Mouse (Mus musculus): ENCODE measurements around the gene Rwdd1. TPM values are rescaled to one million over a fixed set of nuclear protein-coding genes. Genes with fewer than 3 reads are reported as not detected.
A peak's percentile ranks its signal among the peaks of the same experiment; 100 is the strongest.
"Not testable (repeated sequence)": the region's sequence is repeated elsewhere in the genome, so short reads cannot be mapped to it uniquely, and the experiment has no call there.

Rwdd1 gene
- polyA plus RNA-seq, 1 experiment from 2014 or later = 164 TPM

DNA sequence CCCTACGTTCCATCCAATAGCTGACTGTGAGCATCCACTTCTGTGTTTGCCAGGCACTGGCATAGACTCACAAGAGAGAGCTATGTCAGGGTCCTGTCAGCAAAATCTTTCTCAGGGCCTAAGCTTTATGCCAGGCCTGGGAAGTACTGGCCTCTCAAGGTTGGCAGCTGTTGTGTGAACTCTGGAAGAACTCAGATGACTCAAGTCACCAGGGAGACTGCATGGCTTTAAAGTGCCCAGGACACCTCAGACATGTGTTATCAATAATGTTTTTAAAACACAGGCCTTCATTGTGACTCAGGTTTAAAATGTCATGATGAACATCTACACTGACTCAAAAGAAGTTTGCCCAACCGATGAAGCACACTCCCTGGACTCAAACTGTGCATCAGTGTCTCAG, 6.2 kb downstream of the Rwdd1 start:
- Histone ChIP-seq H3K36me3 (ENCODE audit: control insufficient read depth, insufficient read depth, low read length) (no peaks in the 10 kb centered on the region; the same call in 1 of the 2 replicates), H3K4me2 (no peak overlapping the region), H3K9ac (ENCODE audit: low read length) (no peak overlapping the region), H3K4me3 (ENCODE audit: low read depth, low read length) (no peak overlapping the region), H3K27me3 (ENCODE audit: control insufficient read depth, insufficient read depth, low read length) (no peaks in the 10 kb centered on the region), H3K4me1 (ENCODE audit: control insufficient read depth, insufficient read depth, low read length) (peaks cover 5% of the 10 kb centered on the region), H3K27ac (ENCODE audit: low read depth, low read length) (no peak overlapping the region), H3K9me3 (ENCODE audit: control insufficient read depth, low read length) (no peaks in the 10 kb centered on the region)
- 72% methylated on average over 2 of the region's 2 CpGs for WGBS
- ATAC-seq (ENCODE audit: low FRiP score) (no peak), DNase-seq (ENCODE audit: low spot score, missing footprints) (no peak)

DNA sequence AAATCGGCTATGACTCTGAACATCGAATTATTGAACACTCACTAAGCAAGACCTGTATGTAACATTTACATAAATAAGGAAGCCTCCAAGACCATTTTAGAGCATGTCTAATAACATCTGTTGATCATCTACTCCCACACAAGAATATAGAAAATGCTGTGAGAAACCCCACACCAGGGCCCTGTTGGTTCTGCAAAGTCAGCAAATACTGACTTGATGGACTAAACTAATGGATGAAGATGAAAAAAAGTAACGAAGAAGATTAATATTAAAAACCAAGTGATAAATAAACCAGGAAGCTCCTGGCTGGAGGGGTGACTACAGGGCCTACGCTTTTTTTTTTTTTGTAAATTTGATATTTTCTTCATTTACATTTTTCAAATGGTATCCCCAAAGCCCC, 6.8 kb downstream of the Rwdd1 start:
- no peak overlapping the region for H3K4me2 ChIP-seq
- 95% methylated on average over 4 of the region's 4 CpGs for WGBS
- no peak overlapping the region for H3K27ac ChIP-seq (ENCODE audit: low read depth, low read length)
- ATAC-seq (ENCODE audit: low FRiP score) (no peak), DNase-seq (ENCODE audit: low spot score, missing footprints) (no peak)
- H3K9me3 ChIP-seq (ENCODE audit: control insufficient read depth, low read length) = no peaks in the 10 kb centered on the region
- no peak overlapping the region for H3K4me3 ChIP-seq (ENCODE audit: low read depth, low read length)
- no peaks in the 10 kb centered on the region; the same call in 1 of the 2 replicates for H3K36me3 ChIP-seq (ENCODE audit: control insufficient read depth, insufficient read depth, low read length)
- H3K9ac ChIP-seq (ENCODE audit: low read length) = no peak overlapping the region
- no peaks in the 10 kb centered on the region for H3K4me1 ChIP-seq (ENCODE audit: control insufficient read depth, insufficient read depth, low read length)
- no peaks in the 10 kb centered on the region for H3K27me3 ChIP-seq (ENCODE audit: control insufficient read depth, insufficient read depth, low read length)

DNA sequence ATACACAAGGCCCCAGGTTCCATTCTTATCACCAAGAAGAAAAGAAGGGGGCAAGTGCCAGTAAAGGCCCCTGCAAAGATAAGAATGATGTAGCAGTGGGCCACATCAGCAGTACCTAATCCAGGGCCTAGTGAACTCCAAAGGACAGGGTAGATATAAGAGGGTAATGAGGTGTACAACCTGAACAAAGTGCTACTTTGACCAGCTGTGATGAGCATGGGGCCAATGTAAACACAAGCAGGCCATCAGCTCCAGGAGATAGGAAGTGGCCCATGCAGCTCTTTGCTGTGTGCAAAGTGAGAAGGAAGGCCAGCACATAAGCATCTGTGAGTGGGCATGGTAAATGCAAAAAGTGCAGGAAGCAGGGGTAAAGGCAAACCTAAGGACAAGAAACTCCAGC, 21.0 kb downstream of the Rwdd1 start:
- Histone ChIP-seq H3K36me3 (ENCODE audit: control insufficient read depth, insufficient read depth, low read length) (no peaks in the 10 kb centered on the region; the same call in 1 of the 2 replicates), H3K4me1 (ENCODE audit: control insufficient read depth, insufficient read depth, low read length) (no peaks in the 10 kb centered on the region), H3K4me2 (no peak overlapping the region), H3K27me3 (ENCODE audit: control insufficient read depth, insufficient read depth, low read length) (no peaks in the 10 kb centered on the region), H3K9ac (ENCODE audit: low read length) (no peak overlapping the region), H3K9me3 (ENCODE audit: control insufficient read depth, low read length) (no peaks in the 10 kb centered on the region), H3K4me3 (ENCODE audit: low read depth, low read length) (no peak overlapping the region), H3K27ac (ENCODE audit: low read depth, low read length) (no peak overlapping the region)
- ATAC-seq (ENCODE audit: low FRiP score) (no peak), DNase-seq (ENCODE audit: low spot score, missing footprints) (no peak)

- not testable (repeated sequence) for H3K36me3 ChIP-seq (ENCODE audit: control insufficient read depth, insufficient read depth, low read length); DNase-seq (ENCODE audit: low spot score, missing footprints); H3K9ac ChIP-seq (ENCODE audit: low read length); H3K4me3 ChIP-seq (ENCODE audit: low read depth, low read length); H3K4me2 ChIP-seq; H3K4me1 ChIP-seq (ENCODE audit: control insufficient read depth, insufficient read depth, low read length); H3K9me3 ChIP-seq (ENCODE audit: control insufficient read depth, low read length); ATAC-seq (ENCODE audit: low FRiP score); H3K27ac ChIP-seq (ENCODE audit: low read depth, low read length); H3K27me3 ChIP-seq (ENCODE audit: control insufficient read depth, insufficient read depth, low read length)
- WGBS = 92% methylated on average over 6 of the region's 8 CpGs
These were observed 22.7 kb downstream of the Rwdd1 start for GRCm38 (mm10) chr10:33996686-33997085.

DNA sequence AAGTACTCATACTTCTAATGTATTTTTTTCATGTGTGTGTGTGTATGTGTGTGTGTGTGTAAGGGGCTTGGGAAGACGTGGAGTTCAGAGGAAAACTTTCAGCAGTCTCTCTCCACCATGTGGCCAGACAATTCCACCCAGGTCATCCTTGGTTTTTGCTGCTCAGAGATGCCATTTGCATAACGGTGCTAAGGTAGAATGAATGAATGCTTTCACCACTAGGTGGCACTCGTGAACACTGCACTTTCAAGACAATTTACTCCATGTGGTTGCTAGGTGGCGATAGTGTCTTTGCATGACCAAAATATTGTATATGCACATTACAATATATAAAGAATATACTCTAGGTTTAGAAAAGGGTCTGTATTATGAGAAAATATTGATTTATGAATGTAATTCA, 32.7 kb downstream of the Rwdd1 start:
- H3K36me3 ChIP-seq (ENCODE audit: control insufficient read depth, insufficient read depth, low read length) = no peaks in the 10 kb centered on the region; the same call in 1 of the 2 replicates
- ATAC-seq (ENCODE audit: low FRiP score) (peak; percentile 79), DNase-seq (ENCODE audit: low spot score, missing footprints) (peak; percentile 93)
- H3K4me2 ChIP-seq = no peak overlapping the region
- no peaks in the 10 kb centered on the region for H3K9me3 ChIP-seq (ENCODE audit: control insufficient read depth, low read length)
- no peak overlapping the region for H3K4me3 ChIP-seq (ENCODE audit: low read depth, low read length)
- H3K9ac ChIP-seq (ENCODE audit: low read length) = no peak overlapping the region
- WGBS = 19% methylated on average over 4 of the region's 4 CpGs
- H3K27me3 ChIP-seq (ENCODE audit: control insufficient read depth, insufficient read depth, low read length) = no peaks in the 10 kb centered on the region
- no peaks in the 10 kb centered on the region for H3K4me1 ChIP-seq (ENCODE audit: control insufficient read depth, insufficient read depth, low read length)
- no peak overlapping the region for H3K27ac ChIP-seq (ENCODE audit: low read depth, low read length)

DNA sequence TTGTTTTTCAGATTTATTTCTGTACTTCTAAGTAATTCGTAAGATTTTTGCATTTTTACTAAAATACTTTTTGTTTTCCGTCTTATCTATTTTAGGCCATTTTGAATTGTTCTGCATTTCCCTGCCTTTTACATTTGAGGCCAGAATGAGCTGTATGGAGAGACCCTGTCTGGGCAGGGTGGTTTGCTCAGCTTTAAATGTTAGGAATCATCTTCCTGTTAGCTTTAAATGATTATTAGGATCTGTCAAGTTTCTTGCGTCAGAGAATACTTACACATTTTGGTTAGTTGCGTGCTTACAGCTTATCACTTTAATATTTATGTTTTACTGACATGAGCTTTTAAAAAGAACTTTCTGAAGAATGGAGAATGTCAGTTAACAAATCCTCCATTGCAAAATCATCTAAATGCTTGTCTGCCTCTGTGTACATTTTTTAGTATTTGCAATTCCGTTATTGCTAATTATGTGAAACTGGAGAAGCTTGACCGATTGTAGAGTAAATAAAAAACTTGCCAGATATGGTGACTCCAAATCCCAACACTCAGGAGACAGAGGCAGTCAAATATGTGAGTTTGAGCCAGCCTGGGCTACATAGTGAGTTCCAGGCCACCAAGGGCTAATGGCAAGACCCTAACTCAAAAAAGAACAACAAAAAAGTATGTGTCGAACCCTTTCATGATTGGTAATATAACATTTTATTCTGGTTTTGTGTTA, 44.5 kb downstream of the Rwdd1 start:
- Histone ChIP-seq H3K4me1 (ENCODE audit: control insufficient read depth, insufficient read depth, low read length) (no peaks in the 10 kb centered on the region), H3K27ac (ENCODE audit: low read depth, low read length) (no peak overlapping the region), H3K4me2 (no peak overlapping the region), H3K36me3 (ENCODE audit: control insufficient read depth, insufficient read depth, low read length) (no peaks in the 10 kb centered on the region), H3K27me3 (ENCODE audit: control insufficient read depth, insufficient read depth, low read length) (no peaks in the 10 kb centered on the region), H3K4me3 (ENCODE audit: low read depth, low read length) (no peak overlapping the region), H3K9me3 (ENCODE audit: control insufficient read depth, low read length) (no peaks in the 10 kb centered on the region; the same call in 1 of the 2 replicates), H3K9ac (ENCODE audit: low read length) (no peak overlapping the region)
- ATAC-seq (ENCODE audit: low FRiP score) = no peak
- WGBS = 93% methylated on average over 7 of the region's 7 CpGs
- no peak for DNase-seq (ENCODE audit: low spot score, missing footprints)

- ATAC-seq (ENCODE audit: low FRiP score) = no peak
These were observed 66.9 kb downstream of the Rwdd1 start for GRCm38 (mm10) chr10:33952509-33952908.

GRCm38 (mm10) chr10:33950803-33951583, 68.4 kb downstream of the Rwdd1 start, which contains the start of gene Zup1:
TSS of gene Zup1 (minus strand) at chr10:33951269.
- Histone ChIP-seq H3K4me2 (peak within 1 kb of the TSS; percentile 71), H3K9me3 (ENCODE audit: control insufficient read depth, low read length) (no peaks in the 10 kb centered on the region), H3K27ac (ENCODE audit: low read depth, low read length) (peak within 1 kb of the TSS; percentile 44; the same call in 1 of the 2 replicates), H3K9ac (ENCODE audit: low read length) (peak within 1 kb of the TSS; percentile 92), H3K4me1 (ENCODE audit: control insufficient read depth, insufficient read depth, low read length) (peaks cover 6% of the 10 kb centered on the region), H3K4me3 (ENCODE audit: low read depth, low read length) (peak within 1 kb of the TSS; percentile 76), H3K36me3 (ENCODE audit: control insufficient read depth, insufficient read depth, low read length) (no peaks in the 10 kb centered on the region; the same call in 1 of the 2 replicates), H3K27me3 (ENCODE audit: control insufficient read depth, insufficient read depth, low read length) (no peaks in the 10 kb centered on the region)
- peak; percentile 97 for DNase-seq (ENCODE audit: low spot score, missing footprints)
- WGBS = 6% methylated on average over 42 of the region's 42 CpGs
- ATAC-seq (ENCODE audit: low FRiP score) = peak; percentile 98

More at GRCm38 (mm10) chr10:33952509-33952908, 66.9 kb downstream of the Rwdd1 start:
- no peak overlapping the region for H3K27ac ChIP-seq (ENCODE audit: low read depth, low read length)
- H3K4me3 ChIP-seq (ENCODE audit: low read depth, low read length) = no peak overlapping the region
- no peak overlapping the region for H3K4me2 ChIP-seq
- no peaks in the 10 kb centered on the region for H3K27me3 ChIP-seq (ENCODE audit: control insufficient read depth, insufficient read depth, low read length)
- H3K9ac ChIP-seq (ENCODE audit: low read length) = no peak overlapping the region
- H3K9me3 ChIP-seq (ENCODE audit: control insufficient read depth, low read length) = no peaks in the 10 kb centered on the region
- 83% methylated on average over 3 of the region's 3 CpGs for WGBS
- peaks cover 6% of the 10 kb centered on the region for H3K4me1 ChIP-seq (ENCODE audit: control insufficient read depth, insufficient read depth, low read length)
- no peak for DNase-seq (ENCODE audit: low spot score, missing footprints)
- no peaks in the 10 kb centered on the region; the same call in 1 of the 2 replicates for H3K36me3 ChIP-seq (ENCODE audit: control insufficient read depth, insufficient read depth, low read length)

Data from midbrain, embryonic 11.5 days (tissue).